Mouse (Mus musculus): ENCODE measurements around the gene 2310061I04Rik. TPM values are rescaled to one million over a fixed set of nuclear protein-coding genes. Genes with fewer than 3 reads are reported as not detected.

2310061I04Rik gene
- polyA plus RNA-seq, 1 experiment from 2014 or later: 24.3 TPM

DNA sequence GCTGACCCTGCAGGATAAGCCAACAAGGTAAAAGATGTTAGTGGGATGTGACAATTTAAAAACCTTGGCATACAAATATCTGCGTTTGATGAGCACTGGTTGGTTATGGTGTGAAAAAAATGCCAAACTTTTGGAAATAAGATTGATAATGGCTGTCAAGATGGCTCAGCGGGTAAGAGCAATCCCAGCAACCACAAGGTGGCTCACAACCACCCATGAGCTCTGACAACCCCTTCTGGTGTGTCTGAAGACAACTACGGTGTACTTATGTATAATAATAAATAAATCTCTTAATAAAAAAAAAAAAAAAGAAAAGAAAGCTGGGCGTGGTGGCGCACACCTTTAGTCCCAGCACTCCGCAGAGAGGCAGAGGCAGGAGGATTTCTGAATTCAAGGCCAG is 17.7 kb upstream of the 2310061I04Rik start:
- H3K4me1 ChIP-seq: peaks cover 15% of the 10 kb centered on the region
- no peaks in the 10 kb centered on the region for H3K9me3 ChIP-seq
- H3K4me2 ChIP-seq (replicated peaks): peak overlapping the region; percentile 83
- no peak overlapping the region for H3K9ac ChIP-seq
- H3K27ac ChIP-seq: no peak overlapping the region
- no peaks in the 10 kb centered on the region for H3K27me3 ChIP-seq
- H3K4me3 ChIP-seq: peak overlapping the region; percentile 57; the same call in 1 of the 2 replicates
- no peak for ATAC-seq (ENCODE audit: insufficient number of reproducible peaks, insufficient read depth, low FRiP score, low TSS enrichment)
- 83% methylated on average over 6 of the region's 6 CpGs for WGBS
- peaks cover 18% of the 10 kb centered on the region; the same call in 1 of the 2 replicates for H3K36me3 ChIP-seq

DNA sequence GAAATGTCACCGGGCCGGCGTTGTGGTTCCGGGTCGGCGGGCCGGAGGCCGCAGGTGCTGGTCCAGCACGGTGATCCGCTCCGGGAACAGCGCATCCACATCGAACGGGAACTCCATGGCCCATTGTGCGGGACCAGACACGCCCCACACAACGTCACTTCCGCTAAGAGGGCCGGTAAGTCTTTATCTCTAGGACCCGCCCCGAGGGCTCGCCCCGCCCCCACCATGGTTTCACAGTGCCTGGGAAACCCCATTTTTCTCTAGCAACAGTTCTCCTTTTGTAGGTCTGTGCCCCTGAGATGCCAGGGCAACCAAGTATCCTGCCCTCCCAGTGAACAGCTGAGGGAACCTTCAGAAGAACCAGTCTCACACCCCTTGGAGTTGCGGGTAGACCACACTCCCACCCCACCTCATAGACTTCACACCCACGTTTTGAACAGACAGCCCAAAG is 12.7 kb upstream of the 2310061I04Rik start, which contains the start of gene Atat1:
TSS of gene Atat1 (minus strand) at position 157 of the 451 bp plus-strand sequence.
- ATAC-seq (ENCODE audit: insufficient number of reproducible peaks, insufficient read depth, low FRiP score, low TSS enrichment): peak; percentile 86
- WGBS: 4% methylated on average over 25 of the region's 25 CpGs
- H3K4me3 ChIP-seq: peak within 1 kb of the TSS; percentile 79
- H3K4me1 ChIP-seq: peaks cover 19% of the 10 kb centered on the region
- H3K9ac ChIP-seq: peak within 1 kb of the TSS; percentile 80
- peak within 1 kb of the TSS; percentile 87 for H3K4me2 ChIP-seq (replicated peaks)
- no peaks in the 10 kb centered on the region for H3K9me3 ChIP-seq
- H3K36me3 ChIP-seq: peaks cover 51% of the 10 kb centered on the region
- H3K27me3 ChIP-seq: no peaks in the 10 kb centered on the region
- peak within 1 kb of the TSS; percentile 78 for H3K27ac ChIP-seq

DNA sequence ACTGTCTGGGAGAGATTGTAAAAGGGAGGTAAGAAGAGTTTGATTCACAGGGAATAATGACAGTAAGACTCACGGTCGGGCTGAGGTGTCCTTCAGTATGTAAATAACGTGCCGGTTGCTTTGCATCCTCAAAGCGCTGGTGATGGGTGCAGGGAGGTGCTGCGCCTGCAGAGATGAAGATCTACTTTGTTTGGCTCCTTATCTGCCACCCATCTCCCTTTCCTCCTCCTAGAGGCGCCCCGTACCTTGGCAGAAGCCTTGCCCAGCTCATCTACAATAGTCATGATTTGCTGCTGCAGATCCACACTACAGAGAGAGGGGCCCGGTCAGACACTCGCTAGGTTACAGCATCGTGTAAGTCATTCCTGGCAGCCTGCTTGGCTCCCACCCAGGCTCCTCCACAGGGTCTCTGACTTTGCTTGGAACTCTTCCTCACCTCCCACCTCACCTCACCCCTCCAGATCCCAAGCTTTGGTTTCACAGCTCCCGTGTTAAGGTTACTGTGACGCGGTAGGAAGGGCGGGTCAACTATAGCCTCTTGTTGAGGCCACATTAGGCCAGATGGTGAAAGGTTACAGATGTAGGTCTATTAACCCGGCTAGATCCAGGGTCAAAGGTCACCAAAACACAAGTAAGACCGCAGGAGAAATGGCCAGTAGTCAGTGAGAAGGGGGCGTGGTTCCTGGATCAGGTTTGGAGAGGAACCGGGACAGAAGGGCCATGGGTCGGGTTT is 12.1 kb upstream of the 2310061I04Rik start:
- ATAC-seq (ENCODE audit: insufficient number of reproducible peaks, insufficient read depth, low FRiP score, low TSS enrichment): peak; percentile 30; the same call in 1 of the 2 replicates
- no peaks in the 10 kb centered on the region for H3K27me3 ChIP-seq
- no peaks in the 10 kb centered on the region for H3K9me3 ChIP-seq
- 25% methylated on average over 20 of the region's 20 CpGs for WGBS
- peak overlapping the region; percentile 79 for H3K4me3 ChIP-seq
- peaks cover 19% of the 10 kb centered on the region for H3K4me1 ChIP-seq
- H3K4me2 ChIP-seq (replicated peaks): peak overlapping the region; percentile 87
- peaks cover 57% of the 10 kb centered on the region for H3K36me3 ChIP-seq
- H3K27ac ChIP-seq: peak overlapping the region; percentile 78
- H3K9ac ChIP-seq: peak overlapping the region; percentile 80

DNA sequence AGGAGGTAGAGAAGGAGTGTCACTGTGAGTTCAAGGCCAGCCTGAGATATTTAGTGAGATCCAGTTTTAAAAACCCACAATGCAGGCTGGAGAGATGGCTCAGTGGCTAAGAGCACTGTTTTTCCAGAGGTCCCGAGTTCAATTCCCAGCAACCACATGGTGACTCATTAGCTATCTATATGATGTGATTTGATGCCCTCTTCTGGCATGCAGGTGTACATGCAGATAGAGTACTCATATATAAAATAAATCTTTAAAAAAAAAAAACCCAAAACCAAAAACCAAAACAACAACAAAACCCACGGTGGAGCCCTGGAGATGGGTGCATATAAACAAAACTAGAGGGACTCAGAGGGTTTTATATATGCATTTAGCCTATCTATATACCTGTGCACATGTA is 10.4 kb upstream of the 2310061I04Rik start:
- peaks cover 66% of the 10 kb centered on the region for H3K36me3 ChIP-seq
- H3K4me1 ChIP-seq: peaks cover 19% of the 10 kb centered on the region
- no peak for ATAC-seq (ENCODE audit: insufficient number of reproducible peaks, insufficient read depth, low FRiP score, low TSS enrichment)
- no peak overlapping the region for H3K9ac ChIP-seq
- no peak overlapping the region for H3K4me2 ChIP-seq (replicated peaks)
- H3K9me3 ChIP-seq: no peaks in the 10 kb centered on the region
- H3K4me3 ChIP-seq: no peak overlapping the region
- no peak overlapping the region for H3K27ac ChIP-seq
- 86% methylated on average over 2 of the region's 2 CpGs for WGBS
- H3K27me3 ChIP-seq: no peaks in the 10 kb centered on the region

DNA sequence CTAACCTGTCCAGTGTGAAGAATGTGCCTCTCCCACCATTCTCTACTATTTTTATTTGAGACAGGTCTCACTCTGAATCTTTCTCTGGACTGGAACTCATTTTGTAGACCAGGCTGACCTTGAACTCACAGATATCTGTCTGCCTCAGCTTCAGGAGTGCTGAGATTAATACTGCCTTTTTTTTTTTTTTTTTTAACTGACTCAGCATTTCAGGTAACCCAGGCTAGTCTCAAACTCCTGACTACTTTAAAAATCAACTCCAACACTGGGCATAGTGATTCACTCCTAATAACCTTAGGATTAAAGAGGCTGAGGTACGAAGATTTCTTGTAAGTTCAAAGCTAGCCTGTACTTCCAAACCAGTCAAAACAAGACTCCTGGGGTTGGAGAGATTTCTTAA is 8.4 kb upstream of the 2310061I04Rik start:
- Histone ChIP-seq H3K9me3 (no peaks in the 10 kb centered on the region), H3K4me2 (replicated peaks) (no peak overlapping the region), H3K36me3 (peaks cover 70% of the 10 kb centered on the region), H3K27me3 (no peaks in the 10 kb centered on the region), H3K27ac (no peak overlapping the region), H3K4me3 (no peak overlapping the region), H3K9ac (no peak overlapping the region), H3K4me1 (peaks cover 19% of the 10 kb centered on the region)
- ATAC-seq (ENCODE audit: insufficient number of reproducible peaks, insufficient read depth, low FRiP score, low TSS enrichment): no peak
- 89% methylated on average over 1 of the region's 1 CpGs for WGBS

DNA sequence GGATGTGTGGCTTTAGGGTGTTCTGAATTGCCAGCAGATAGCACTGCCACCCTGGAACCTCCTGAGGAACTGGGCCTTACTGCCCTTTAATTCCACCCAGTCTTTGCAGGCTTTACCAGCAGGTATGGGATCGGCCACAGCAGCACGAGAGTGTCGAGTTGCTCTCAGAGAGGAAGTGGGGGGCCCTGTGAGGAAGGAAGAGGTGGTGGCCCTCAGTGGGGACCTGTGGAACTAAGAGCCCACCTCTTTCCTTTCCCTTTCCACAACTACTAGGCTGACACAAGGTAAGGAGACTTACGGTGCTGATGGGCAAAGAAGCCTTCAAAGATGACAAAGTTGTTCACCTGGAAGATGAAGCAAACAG is 6.7 kb upstream of the 2310061I04Rik start:
- peaks cover 86% of the 10 kb centered on the region for H3K36me3 ChIP-seq
- 69% methylated on average over 4 of the region's 4 CpGs for WGBS
- H3K27ac ChIP-seq: no peak overlapping the region
- H3K9ac ChIP-seq: no peak overlapping the region
- peaks cover 12% of the 10 kb centered on the region for H3K4me1 ChIP-seq
- no peaks in the 10 kb centered on the region for H3K9me3 ChIP-seq
- no peaks in the 10 kb centered on the region for H3K27me3 ChIP-seq
- ATAC-seq (ENCODE audit: insufficient number of reproducible peaks, insufficient read depth, low FRiP score, low TSS enrichment): no peak
- H3K4me2 ChIP-seq (replicated peaks): no peak overlapping the region
- no peak overlapping the region for H3K4me3 ChIP-seq

DNA sequence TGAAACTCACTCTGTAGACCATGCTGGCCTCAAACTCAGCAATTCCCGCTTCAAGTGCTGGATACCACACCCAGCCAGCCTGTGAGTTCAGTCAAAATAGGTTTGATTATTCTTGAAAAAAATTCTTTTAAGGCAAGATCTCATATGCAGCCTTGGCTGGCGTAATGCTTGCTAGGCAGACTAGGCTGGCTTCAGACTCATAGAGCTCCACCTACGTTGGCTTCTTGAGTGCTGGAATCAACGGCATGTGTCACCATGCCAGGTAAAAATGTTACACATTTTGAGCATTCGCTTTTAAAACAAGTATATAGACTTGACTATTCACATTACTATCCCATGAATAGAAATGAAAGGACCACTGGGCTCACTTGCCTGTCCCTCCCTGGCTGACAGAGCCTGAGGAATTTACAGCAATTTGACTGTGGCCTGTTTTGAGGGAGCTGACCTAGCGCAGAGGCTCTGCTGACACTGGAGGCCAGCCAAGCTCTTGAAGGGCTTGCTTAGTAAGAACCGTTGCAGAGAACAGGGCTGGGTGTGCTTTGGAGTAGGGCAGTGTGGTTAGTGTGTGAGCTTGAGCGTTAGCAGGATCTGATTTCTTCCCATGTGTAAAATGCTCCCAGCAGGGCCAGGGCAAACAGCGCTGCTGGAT is 6.2 kb upstream of the 2310061I04Rik start:
- Histone ChIP-seq H3K4me1 (peaks cover 7% of the 10 kb centered on the region), H3K4me3 (no peak overlapping the region), H3K9ac (no peak overlapping the region), H3K36me3 (peaks cover 84% of the 10 kb centered on the region), H3K27me3 (no peaks in the 10 kb centered on the region), H3K9me3 (no peaks in the 10 kb centered on the region), H3K4me2 (replicated peaks) (no peak overlapping the region), H3K27ac (no peak overlapping the region)
- ATAC-seq (ENCODE audit: insufficient number of reproducible peaks, insufficient read depth, low FRiP score, low TSS enrichment): no peak
- WGBS: 91% methylated on average over 9 of the region's 9 CpGs

DNA sequence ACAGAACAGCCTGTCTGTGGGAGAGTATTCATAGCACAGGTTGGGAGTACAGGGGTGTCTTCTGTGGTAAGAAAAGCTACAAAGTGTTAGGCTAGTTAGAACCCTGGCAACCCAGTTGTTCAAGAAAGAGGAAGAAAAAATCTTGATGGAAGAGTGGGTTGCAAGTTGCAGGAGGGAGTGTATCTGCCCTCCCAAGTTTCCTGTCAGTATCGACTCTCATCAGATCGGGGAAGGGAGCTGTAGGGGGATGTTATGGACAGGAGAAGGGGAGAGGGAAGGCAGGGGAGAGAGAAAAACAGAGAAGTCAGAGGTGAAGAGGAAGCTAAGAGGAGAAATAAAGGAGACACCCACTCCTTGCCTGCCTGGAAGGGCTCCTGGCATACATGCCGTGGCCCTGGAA is 3.4 kb upstream of the 2310061I04Rik start:
- no peak overlapping the region for H3K9ac ChIP-seq
- ATAC-seq (ENCODE audit: insufficient number of reproducible peaks, insufficient read depth, low FRiP score, low TSS enrichment): no peak
- H3K9me3 ChIP-seq: no peaks in the 10 kb centered on the region
- no peak overlapping the region for H3K4me3 ChIP-seq
- no peak overlapping the region for H3K27ac ChIP-seq
- 87% methylated on average over 3 of the region's 3 CpGs for WGBS
- H3K27me3 ChIP-seq: no peaks in the 10 kb centered on the region
- H3K4me2 ChIP-seq (replicated peaks): no peak overlapping the region
- peaks cover 70% of the 10 kb centered on the region for H3K36me3 ChIP-seq
- peaks cover 14% of the 10 kb centered on the region; the same call in 1 of the 2 replicates for H3K4me1 ChIP-seq

DNA sequence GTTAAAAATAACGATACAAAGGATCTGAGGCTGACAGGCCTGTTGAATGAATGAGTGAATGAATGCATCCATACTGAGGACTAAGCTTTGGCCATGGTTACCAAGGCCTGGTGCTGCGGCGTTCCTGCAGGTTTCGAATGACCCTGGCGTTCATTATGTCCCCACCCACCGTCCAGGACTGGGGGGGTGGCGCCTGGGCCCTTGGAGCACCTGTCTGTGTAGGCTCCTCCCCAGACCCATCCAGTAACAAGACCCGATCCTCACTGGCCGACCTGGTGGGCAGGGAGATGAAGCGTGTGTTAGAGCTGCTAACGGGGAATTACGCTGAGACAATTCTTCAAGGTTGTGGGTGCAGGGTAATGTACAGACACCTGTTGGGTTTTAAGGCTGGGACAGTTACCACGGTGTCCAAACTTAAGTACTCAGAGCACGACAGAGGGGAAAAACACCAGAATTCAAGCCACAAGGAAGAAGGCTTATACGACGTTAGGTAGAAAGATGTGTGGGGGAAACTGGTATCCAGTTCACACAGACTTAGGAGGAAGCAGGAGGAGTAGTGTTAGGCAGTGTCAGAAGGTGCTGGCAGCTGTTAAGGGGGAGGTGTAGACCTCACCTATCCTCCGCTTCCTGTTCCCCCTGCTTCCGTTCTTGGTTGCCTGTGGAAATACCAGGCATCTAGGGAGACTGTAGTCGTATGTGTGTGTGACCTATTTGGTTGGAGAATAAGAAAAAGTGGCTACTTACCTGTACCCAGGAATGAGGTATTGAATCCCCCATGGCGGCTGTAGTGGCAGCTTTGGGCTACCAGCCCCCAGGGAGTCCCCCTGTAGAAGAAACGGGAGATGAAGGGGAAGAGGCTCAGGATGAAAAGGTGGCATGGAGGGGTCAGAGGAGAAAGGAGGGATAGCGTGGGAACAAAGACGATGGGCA is 678 bp upstream of the 2310061I04Rik start:
- Histone ChIP-seq H3K4me1 (peaks cover 16% of the 10 kb centered on the region; the same call in 1 of the 2 replicates), H3K36me3 (peaks cover 59% of the 10 kb centered on the region), H3K9ac (peak overlapping the region; percentile 80; the same call in 1 of the 2 replicates), H3K4me3 (peak overlapping the region; percentile 78; the same call in 1 of the 2 replicates), H3K27ac (peak overlapping the region; percentile 88), H3K27me3 (no peaks in the 10 kb centered on the region), H3K4me2 (replicated peaks) (peak overlapping the region; percentile 95), H3K9me3 (no peaks in the 10 kb centered on the region)
- WGBS: 44% methylated on average over 23 of the region's 23 CpGs
- ATAC-seq (ENCODE audit: insufficient number of reproducible peaks, insufficient read depth, low FRiP score, low TSS enrichment): no peak

DNA sequence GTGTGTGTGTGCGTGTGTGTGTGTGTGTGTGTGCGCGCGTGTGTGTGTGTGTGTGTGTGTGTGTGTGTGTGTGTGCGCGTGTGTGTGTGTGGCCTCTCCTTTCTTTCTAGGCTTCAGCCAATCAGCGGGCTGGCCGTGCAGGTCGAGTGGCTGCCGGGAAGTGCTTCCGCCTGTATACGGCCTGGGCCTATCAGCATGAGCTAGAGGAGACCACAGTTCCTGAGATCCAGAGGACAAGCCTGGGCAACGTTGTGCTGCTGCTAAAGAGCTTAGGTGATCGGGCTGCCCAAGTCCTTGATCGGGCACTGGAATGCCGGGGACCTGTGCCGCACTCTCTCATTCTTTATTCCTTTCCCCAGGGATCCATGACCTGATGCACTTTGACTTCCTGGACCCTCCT is 9.5 kb downstream of the 2310061I04Rik start:
- H3K36me3 ChIP-seq: peaks cover 90% of the 10 kb centered on the region
- no peaks in the 10 kb centered on the region for H3K4me1 ChIP-seq
- WGBS: 75% methylated on average over 10 of the region's 17 CpGs
- H3K4me3 ChIP-seq: no peak overlapping the region
- H3K27me3 ChIP-seq: no peaks in the 10 kb centered on the region
- no peaks in the 10 kb centered on the region for H3K9me3 ChIP-seq
- no peak overlapping the region for H3K4me2 ChIP-seq (replicated peaks)
- no peak overlapping the region for H3K27ac ChIP-seq
- no peak for ATAC-seq (ENCODE audit: insufficient number of reproducible peaks, insufficient read depth, low FRiP score, low TSS enrichment)
- H3K9ac ChIP-seq: no peak overlapping the region

DNA sequence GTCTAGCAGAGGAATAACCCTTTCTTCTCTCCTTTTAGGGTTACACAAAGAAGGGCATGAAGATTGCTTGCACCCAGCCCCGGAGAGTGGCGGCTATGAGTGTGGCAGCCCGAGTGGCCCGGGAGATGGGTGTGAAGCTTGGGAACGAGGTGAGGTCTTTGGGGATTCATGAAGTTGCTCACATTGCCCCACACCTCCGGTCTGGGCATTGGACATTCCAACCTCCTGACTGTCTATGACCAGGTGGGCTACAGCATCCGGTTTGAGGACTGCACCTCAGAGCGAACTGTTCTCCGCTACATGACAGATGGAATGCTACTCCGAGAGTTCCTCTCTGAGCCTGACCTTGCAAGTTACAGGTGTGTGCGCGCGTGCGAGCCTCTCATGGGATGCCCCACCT is 13.5 kb downstream of the 2310061I04Rik start:
- no peaks in the 10 kb centered on the region for H3K9me3 ChIP-seq
- H3K9ac ChIP-seq: no peak overlapping the region
- H3K36me3 ChIP-seq: peaks cover 69% of the 10 kb centered on the region
- H3K4me2 ChIP-seq (replicated peaks): no peak overlapping the region
- no peak for ATAC-seq (ENCODE audit: insufficient number of reproducible peaks, insufficient read depth, low FRiP score, low TSS enrichment)
- peaks cover 12% of the 10 kb centered on the region for H3K4me1 ChIP-seq
- no peak overlapping the region for H3K27ac ChIP-seq
- 96% methylated on average over 14 of the region's 14 CpGs for whole genome bisulfite sequencing
- no peaks in the 10 kb centered on the region for H3K27me3 ChIP-seq
- no peak overlapping the region for H3K4me3 ChIP-seq

All from embryonic facial prominence, embryonic 12.5 days (tissue).